Mouse (Mus musculus) kidney, adult 9 months (tissue): ENCODE data around the gene Dpt.

Experiments
- DNase-seq: peaks from one replicate; pipeline ENCODE4 v3.0.0; 2022

The Dpt gene

GRCm38 (mm10) chr1:164821821-164822220 lies 25.4 kb downstream of the Dpt start:
- no peak for DNase-seq

GRCm38 (mm10) chr1:164822268-164822667 lies 25.8 kb downstream of the Dpt start:
- no peak for DNase-seq

- DNase-seq = no peak
These were observed 28.5 kb downstream of the Dpt start for GRCm38 (mm10) chr1:164824896-164825295.

- DNase-seq = no peak
These were observed 33.4 kb downstream of the Dpt start for GRCm38 (mm10) chr1:164829881-164830280.

GRCm38 (mm10) chr1:164832459-164832858 lies 36.0 kb downstream of the Dpt start:
- DNase-seq = no peak

- no peak for DNase-seq
These were observed 52.3 kb downstream of the Dpt start for GRCm38 (mm10) chr1:164848616-164849265.

DNA sequence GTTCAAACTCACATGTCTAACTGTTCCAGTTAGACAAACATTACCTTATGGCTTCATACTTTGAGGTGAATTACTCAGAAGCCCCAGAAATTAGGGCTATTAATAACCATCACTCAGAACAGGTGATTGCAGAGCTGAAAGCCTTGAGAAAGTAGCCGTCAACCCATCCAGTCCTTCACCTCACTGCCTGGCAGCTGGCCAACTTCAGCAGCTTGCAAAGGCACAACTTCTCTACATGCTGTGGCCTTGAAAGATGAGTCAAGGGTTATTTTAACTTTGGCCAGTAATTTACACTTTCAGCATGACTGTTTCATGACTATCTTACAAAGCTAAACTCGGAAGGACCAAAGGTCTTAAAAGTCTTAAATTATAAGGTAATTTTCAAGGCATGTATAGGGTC lies 59.3 kb downstream of the Dpt start:
- DNase-seq = peak; percentile 32

- no peak for DNase-seq
These were observed 63.5 kb downstream of the Dpt start for GRCm38 (mm10) chr1:164859952-164860351.

DNA sequence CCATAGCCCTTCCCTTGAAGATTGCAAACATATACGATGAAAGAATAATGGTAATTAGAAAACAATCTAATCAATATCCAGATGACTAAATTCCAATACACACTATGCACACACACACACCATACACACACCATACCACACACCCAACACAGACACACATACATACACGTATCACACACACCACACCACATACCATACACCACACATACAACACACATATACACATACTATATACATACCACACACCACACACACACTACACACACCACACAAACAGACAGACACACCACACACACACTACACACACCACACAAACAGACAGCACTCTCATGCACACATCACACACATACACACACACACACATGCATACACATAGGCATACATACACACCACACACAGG lies 64.3 kb downstream of the Dpt start:
- DNase-seq = no peak

GRCm38 (mm10) chr1:164861501-164861900 lies 65.1 kb downstream of the Dpt start:
- DNase-seq = no peak

GRCm38 (mm10) chr1:164862946-164863883 lies 66.8 kb downstream of the Dpt start:
- peak; percentile 74 for DNase-seq

DNA sequence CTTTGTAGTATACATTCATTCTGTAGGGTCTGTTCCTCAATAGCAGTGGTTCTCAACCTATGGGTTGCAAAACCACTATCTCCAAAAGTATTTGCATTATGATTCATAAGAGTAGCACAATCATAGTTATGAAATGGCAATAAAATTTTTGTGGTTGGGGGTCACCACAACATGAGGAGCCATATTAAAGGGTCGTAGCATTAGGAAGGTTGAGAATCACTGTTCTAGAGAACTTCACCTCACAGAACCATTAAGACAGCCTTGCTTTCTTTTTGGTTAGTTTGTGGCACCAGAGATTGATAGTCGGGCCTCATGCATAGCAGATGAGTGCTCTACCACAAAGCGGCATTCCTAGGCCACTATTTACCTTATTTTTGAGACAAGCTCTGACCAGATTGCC lies 68.2 kb downstream of the Dpt start:
- no peak for DNase-seq

DNA sequence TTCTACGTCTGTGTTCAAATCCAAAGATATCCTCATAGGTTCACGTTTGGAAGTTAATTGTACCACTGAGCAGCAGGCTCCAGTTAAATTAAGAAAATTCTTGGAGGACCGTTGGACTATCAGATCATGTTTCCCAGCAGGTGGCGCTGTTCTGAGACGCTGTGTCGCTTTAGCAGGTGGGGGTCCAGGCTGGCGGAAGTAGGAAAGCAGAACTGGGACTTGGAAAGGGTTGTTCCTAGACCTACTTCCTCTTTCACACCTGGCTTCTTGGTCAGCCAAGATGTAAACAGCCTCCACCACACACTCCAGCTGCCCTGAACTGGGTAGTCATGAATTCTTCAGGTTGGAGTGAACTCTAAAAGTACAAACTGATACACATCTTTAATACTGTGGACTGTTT lies 74.2 kb downstream of the Dpt start:
- no peak for DNase-seq
